Mouse (Mus musculus) heart, embryonic 12.5 days (tissue): ENCODE results near the gene Gm4969. TPM values are rescaled to one million over a fixed set of nuclear protein-coding genes. Genes with fewer than 3 reads are reported as not detected.
A peak's percentile ranks its signal among the peaks of the same experiment; 100 is the strongest.

Experiments
- ATAC-seq: fragments of 200-750 bp; cut with Nextera tagmentation; 2 replicates; pipeline ENCODE4 v1.8.0; 2017; ENCODE audit warnings: moderate TSS enrichment, moderate library complexity; ENCODE audit not compliant: insufficient number of reproducible peaks, low FRiP score
- H3K27ac ChIP-seq: fragments of 300-500 bp; sonication (generic); 2 replicates; pipeline ENCODE4 v1.5.1; 2016; ENCODE audit warnings: mild to moderate bottlenecking, moderate library complexity; ENCODE audit not compliant: poor library complexity, severe bottlenecking
- H3K27me3 ChIP-seq: fragments of 300-500 bp; sonication (generic); replicated peaks from 2 replicates; pipeline ENCODE4 v1.6.1; 2016; ENCODE audit warnings: mild to moderate bottlenecking, moderate library complexity
- H3K36me3 ChIP-seq: fragments of 300-500 bp; sonication (generic); 2 replicates; pipeline ENCODE4 v1.6.1; 2016; ENCODE audit warnings: mild to moderate bottlenecking, moderate library complexity
- H3K4me1 ChIP-seq: fragments of 300-500 bp; sonication (generic); replicated peaks from 2 replicates; pipeline ENCODE4 v1.6.1; 2016; ENCODE audit warnings: mild to moderate bottlenecking
- H3K4me2 ChIP-seq: fragments of 300-500 bp; sonication (generic); 2 replicates; pipeline ENCODE4 v1.6.1; 2016; ENCODE audit warnings: mild to moderate bottlenecking, moderate library complexity
- H3K4me3 ChIP-seq: fragments of 300-500 bp; sonication (generic); 2 replicates; pipeline ENCODE4 v1.5.1; 2016; ENCODE audit warnings: mild to moderate bottlenecking
- H3K9ac ChIP-seq: fragments of 300-500 bp; sonication (generic); 2 replicates; pipeline ENCODE4 v1.6.1; 2016; ENCODE audit warnings: mild to moderate bottlenecking, moderate library complexity
- H3K9me3 ChIP-seq: fragments of 300-500 bp; sonication (generic); replicated peaks from 2 replicates; pipeline ENCODE4 v1.6.1; 2016; ENCODE audit warnings: mild to moderate bottlenecking, moderate library complexity
- WGBS: fragments of 180-500 bp; shearing (Covaris S2); methylation state at CpG from one replicate; pipeline ENCODE4 v1.1.7; 2016; 5-methylcytosine and 5-hydroxymethylcytosine counted together
- polyA plus RNA-seq: library from polyadenylated mRNA; unstranded; fragments of >200 nt; fragmentation: Nextera tagmentation; extraction: Ambion mirVana; gene quantifications from 2 replicates; pipeline ENCODE4 v1.2.1, GENCODE M21; 2016

The Gm4969 gene
- polyA plus RNA-seq, 1 experiment from 2014 or later = 2.2 TPM

- Histone ChIP-seq H3K9ac (peak within 1 kb of the TSS; percentile 61), H3K9me3 (no peaks in the 10 kb centered on the region), H3K4me1 (peaks cover 72% of the 10 kb centered on the region), H3K27ac (peak within 1 kb of the TSS; percentile 76), H3K27me3 (no peaks in the 10 kb centered on the region), H3K4me2 (peak within 1 kb of the TSS; percentile 53), H3K36me3 (peaks cover 70% of the 10 kb centered on the region), H3K4me3 (peak within 1 kb of the TSS; percentile 30)
- peak; percentile 25; the same call in 1 of the 2 replicates for ATAC-seq
- WGBS = 32% methylated on average over 10 of the region's 10 CpGs
Observed at GRCm38 (mm10) chr7:19083701-19084100, 34.5 kb downstream of the Gm4969 start, which contains the start of gene Dmpk. Gene Dmpk, plus strand, starts transcription at chr7:19083849.

DNA sequence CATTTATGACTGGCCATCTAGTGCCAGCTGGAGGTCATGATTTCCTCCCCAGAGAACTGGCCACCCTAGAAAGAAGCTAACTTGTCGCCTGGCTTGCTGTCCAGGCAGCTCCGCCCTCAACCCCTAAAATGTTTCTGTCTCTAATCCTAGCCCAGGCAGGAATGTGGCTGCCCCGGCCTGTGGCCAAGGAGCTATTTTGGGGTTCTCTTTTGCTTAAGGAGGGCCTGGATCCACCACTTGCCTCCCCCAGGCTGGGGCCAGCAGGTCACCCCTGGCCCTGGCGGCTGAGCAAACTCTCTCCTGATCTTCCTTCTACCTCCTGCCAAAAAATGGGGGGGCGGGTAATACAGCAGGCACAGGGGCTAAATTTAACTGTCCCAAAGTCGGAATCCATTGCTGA lies 35.1 kb downstream of the Gm4969 start:
- peaks cover 76% of the 10 kb centered on the region for H3K4me1 ChIP-seq
- no peak for ATAC-seq
- peak overlapping the region; percentile 60 for H3K9ac ChIP-seq

DNA sequence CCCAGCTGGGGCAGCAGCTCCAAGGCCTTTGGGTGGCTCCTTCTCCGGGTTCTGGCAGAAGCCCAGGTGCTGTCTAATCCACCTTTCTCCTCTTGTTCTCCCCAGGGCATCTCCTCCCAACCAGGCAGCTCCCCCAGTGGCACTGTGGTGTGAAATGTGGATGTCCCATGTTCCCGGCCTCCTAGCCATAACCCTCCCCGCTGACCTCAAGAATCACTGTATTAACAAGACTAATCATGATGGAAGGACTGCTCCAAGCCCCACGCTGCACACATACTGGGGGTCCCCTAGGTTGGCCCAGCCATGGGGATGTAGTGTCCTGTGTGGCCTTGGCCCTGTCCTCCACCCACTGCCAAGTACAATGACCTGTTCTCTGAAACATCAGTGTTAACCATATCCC lies 36.0 kb downstream of the Gm4969 start:
- Histone ChIP-seq H3K4me3 (no peak overlapping the region), H3K27me3 (no peaks in the 10 kb centered on the region), H3K9me3 (no peaks in the 10 kb centered on the region), H3K27ac (peak overlapping the region; percentile 76), H3K4me1 (peaks cover 85% of the 10 kb centered on the region), H3K9ac (peak overlapping the region; percentile 42; the same call in 1 of the 2 replicates), H3K4me2 (no peak overlapping the region), H3K36me3 (peaks cover 64% of the 10 kb centered on the region)
- ATAC-seq = no peak
- WGBS = 85% methylated on average over 4 of the region's 4 CpGs

More for the DNA sequence above, 35.1 kb downstream of the Gm4969 start:
- H3K27me3 ChIP-seq = no peaks in the 10 kb centered on the region
- H3K4me3 ChIP-seq = peak overlapping the region; percentile 30; the same call in 1 of the 2 replicates
- 40% methylated on average over 6 of the region's 6 CpGs for WGBS
- peaks cover 70% of the 10 kb centered on the region for H3K36me3 ChIP-seq
- no peaks in the 10 kb centered on the region for H3K9me3 ChIP-seq
- peak overlapping the region; percentile 76 for H3K27ac ChIP-seq
- peak overlapping the region; percentile 53 for H3K4me2 ChIP-seq

- Histone ChIP-seq H3K4me2 (no peak overlapping the region), H3K4me3 (no peak overlapping the region), H3K4me1 (peaks cover 75% of the 10 kb centered on the region), H3K9ac (no peak overlapping the region), H3K9me3 (no peaks in the 10 kb centered on the region), H3K27me3 (no peaks in the 10 kb centered on the region), H3K36me3 (peaks cover 54% of the 10 kb centered on the region), H3K27ac (no peak overlapping the region)
- no peak for ATAC-seq
- 87% methylated on average over 19 of the region's 19 CpGs for WGBS
Observed at GRCm38 (mm10) chr7:19080451-19080950, 37.7 kb downstream of the Gm4969 start.

GRCm38 (mm10) chr7:19078732-19079131 lies 39.4 kb downstream of the Gm4969 start:
- 74% methylated on average over 3 of the region's 3 CpGs for WGBS
- Histone ChIP-seq H3K9ac (no peak overlapping the region), H3K4me2 (no peak overlapping the region), H3K36me3 (peaks cover 54% of the 10 kb centered on the region), H3K9me3 (no peaks in the 10 kb centered on the region; the same call in 1 of the 2 replicates), H3K27ac (no peak overlapping the region), H3K4me1 (peaks cover 62% of the 10 kb centered on the region), H3K4me3 (no peak overlapping the region), H3K27me3 (no peaks in the 10 kb centered on the region)
- no peak for ATAC-seq

GRCm38 (mm10) chr7:19077761-19078160 lies 40.4 kb downstream of the Gm4969 start:
- peak overlapping the region; percentile 95 for H3K4me2 ChIP-seq
- peaks cover 49% of the 10 kb centered on the region for H3K36me3 ChIP-seq
- no peaks in the 10 kb centered on the region for H3K27me3 ChIP-seq
- peak overlapping the region; percentile 99 for H3K9ac ChIP-seq
- H3K9me3 ChIP-seq = no peaks in the 10 kb centered on the region; the same call in 1 of the 2 replicates
- H3K27ac ChIP-seq = no peak overlapping the region; the same call in 1 of the 2 replicates
- H3K4me3 ChIP-seq = peak overlapping the region; percentile 99
- ATAC-seq = no peak
- H3K4me1 ChIP-seq = peaks cover 53% of the 10 kb centered on the region
- WGBS = 69% methylated on average over 14 of the region's 14 CpGs

DNA sequence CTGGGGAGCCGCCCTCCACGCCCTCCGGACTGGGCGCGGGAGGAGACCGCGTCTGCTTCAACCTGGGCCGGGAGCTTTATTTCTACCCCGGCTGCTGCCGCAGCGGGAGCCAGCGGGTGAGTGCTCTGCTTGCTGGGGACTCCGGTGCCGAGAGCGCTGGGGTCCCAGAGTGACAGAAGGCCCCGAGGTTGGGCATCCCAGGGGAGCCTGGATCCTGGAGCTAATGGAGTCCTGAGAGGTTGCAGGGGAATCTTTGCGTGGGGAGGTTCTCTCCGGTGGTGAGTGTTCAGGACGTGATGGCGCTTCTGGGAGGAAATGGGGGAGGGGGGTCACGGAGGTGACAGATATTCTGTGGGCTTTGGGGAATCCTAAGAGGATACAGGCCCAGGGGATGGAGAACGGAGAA lies 41.6 kb downstream of the Gm4969 start:
- Histone ChIP-seq H3K4me1 (peaks cover 41% of the 10 kb centered on the region), H3K9me3 (no peaks in the 10 kb centered on the region; the same call in 1 of the 2 replicates), H3K27me3 (no peaks in the 10 kb centered on the region), H3K4me2 (peak overlapping the region; percentile 95), H3K27ac (peak overlapping the region; percentile 81), H3K9ac (peak overlapping the region; percentile 99), H3K36me3 (peaks cover 38% of the 10 kb centered on the region), H3K4me3 (peak overlapping the region; percentile 99)
- no peak for ATAC-seq
- under 1% methylated on average over 22 of the region's 22 CpGs for WGBS

- peaks cover 35% of the 10 kb centered on the region for H3K4me1 ChIP-seq
- H3K27ac ChIP-seq = peak within 1 kb of the TSS; percentile 81
- H3K9ac ChIP-seq = peak within 1 kb of the TSS; percentile 99
- ATAC-seq = peak; percentile 97
- 1% methylated on average over 91 of the region's 91 CpGs for WGBS
- H3K9me3 ChIP-seq = no peaks in the 10 kb centered on the region; the same call in 1 of the 2 replicates
- H3K4me3 ChIP-seq = peak within 1 kb of the TSS; percentile 99
- peaks cover 31% of the 10 kb centered on the region for H3K36me3 ChIP-seq
- H3K4me2 ChIP-seq = peak within 1 kb of the TSS; percentile 95
- no peaks in the 10 kb centered on the region for H3K27me3 ChIP-seq
Observed at GRCm38 (mm10) chr7:19075723-19076585, 42.2 kb downstream of the Gm4969 start, which contains the start of gene Dmwd. Gene Dmwd, plus strand, starts transcription at chr7:19076227.

GRCm38 (mm10) chr7:19075231-19075630 lies 42.9 kb downstream of the Gm4969 start:
- Histone ChIP-seq H3K27me3 (no peaks in the 10 kb centered on the region), H3K27ac (no peak overlapping the region), H3K4me3 (peak overlapping the region; percentile 34), H3K4me1 (peaks cover 34% of the 10 kb centered on the region), H3K36me3 (peaks cover 24% of the 10 kb centered on the region), H3K4me2 (peak overlapping the region; percentile 95), H3K9me3 (no peaks in the 10 kb centered on the region; the same call in 1 of the 2 replicates), H3K9ac (0 out of 2 replicates have a peak overlapping the region, but pooled peaks have one; percentile 43)
- ATAC-seq = no peak
- 50% methylated on average over 5 of the region's 5 CpGs for WGBS

- WGBS = 87% methylated on average over 6 of the region's 6 CpGs
- Histone ChIP-seq H3K4me2 (no peak overlapping the region), H3K9ac (no peak overlapping the region), H3K4me1 (peaks cover 30% of the 10 kb centered on the region), H3K4me3 (no peak overlapping the region), H3K27me3 (no peaks in the 10 kb centered on the region), H3K27ac (no peak overlapping the region), H3K9me3 (no peaks in the 10 kb centered on the region; the same call in 1 of the 2 replicates), H3K36me3 (peaks cover 17% of the 10 kb centered on the region)
- ATAC-seq = no peak
Observed at GRCm38 (mm10) chr7:19074494-19074893, 43.7 kb downstream of the Gm4969 start.

- no peak for ATAC-seq
- Histone ChIP-seq H3K27ac (no peak overlapping the region), H3K36me3 (peaks cover 7% of the 10 kb centered on the region), H3K4me3 (no peak overlapping the region), H3K27me3 (no peaks in the 10 kb centered on the region), H3K4me2 (no peak overlapping the region), H3K9ac (no peak overlapping the region), H3K4me1 (peaks cover 24% of the 10 kb centered on the region), H3K9me3 (no peaks in the 10 kb centered on the region; the same call in 1 of the 2 replicates)
- WGBS = 72% methylated on average over 9 of the region's 9 CpGs
Observed at GRCm38 (mm10) chr7:19073504-19073903, 44.7 kb downstream of the Gm4969 start.
